ENCODE assay signal across 13 mouse cellular contexts in genomic region chr1:6152436-6152835, GRCm38 (mm10).
DNase-seq lines count a peak whose midpoint lies in the region; TF ChIP-seq lines count a peak whose summit lies in the region.
"Had no signal": no experiment of that assay in that cellular context is flagged by ENCODE, and none has a peak within 500 bp of the region (broad histone marks: within the 10 kb centered on the region; RNA-seq: fewer than 3 reads in every experiment).

No protein-coding gene starts in this region.

- H3K27ac ChIP-seq in left cerebral cortex, adult 2 months, result no peak overlapping the region
- no peak overlapping the region for H3K27ac ChIP-seq in ES-Bruce4 (ENCODE audit: insufficient read depth, low read length)
- H3K27ac ChIP-seq: embryonic facial prominence, embryonic 12.5 days; hindbrain, embryonic 13.5 days had no signal

- H3K9me3 ChIP-seq in ES-Bruce4 (replicated peaks; ENCODE audit: control insufficient read depth, insufficient read depth, low read length, poor library complexity, severe bottlenecking), result no peaks in the 10 kb centered on the region
- H3K9me3 ChIP-seq: embryonic facial prominence, embryonic 12.5 days; hindbrain, embryonic 13.5 days; megakaryocyte, embryonic 14.5 days had no signal

- H3K36me3 ChIP-seq in ES-Bruce4 (ENCODE audit: control insufficient read depth, insufficient read depth, low read length, poor library complexity, severe bottlenecking), result no peaks in the 10 kb centered on the region
- H3K36me3 ChIP-seq: embryonic facial prominence, embryonic 12.5 days; hindbrain, embryonic 13.5 days had no signal

- DNase-seq in embryo, embryonic 10 days (ENCODE audit: low spot score), result peak; percentile 34
- DNase-seq in embryo, embryonic 9.5 days (ENCODE audit: extremely low spot score), result no peak
- DNase-seq in left cerebral cortex, adult 2 months (ENCODE audit: extremely low spot score in 1 of 2, low spot score in 2 of 2), result peak; percentile 12 to 20
- DNase-seq in left cerebral cortex, postnatal 4 days, result no peak
- DNase-seq in left cerebral cortex, postnatal 25 days (ENCODE audit: low spot score in 2 of 2), result peak; percentile 6 to 13
- no peak for DNase-seq in spleen, adult 12 weeks (ENCODE audit: low spot score)
- no peak for DNase-seq in cerebellum, postnatal 36 days
- DNase-seq: adrenal gland, postnatal 14 days; gastrocnemius, postnatal 10 days had no signal

- H3K9ac ChIP-seq in ES-Bruce4 (ENCODE audit: low read depth, poor library complexity, severe bottlenecking), result no peak overlapping the region
- H3K9ac ChIP-seq: embryonic facial prominence, embryonic 12.5 days; hindbrain, embryonic 13.5 days had no signal

- no peak for TF ChIP-seq POLR2A in ES-Bruce4 (IDR thresholded peaks at IDR 0.05; ENCODE audit: insufficient read depth, low read length)

- no peak overlapping the region for H3K4me3 ChIP-seq in left cerebral cortex, adult 2 months
- H3K4me3 ChIP-seq in ES-Bruce4 (ENCODE audit: low read depth, low read length), result no peak overlapping the region
- H3K4me3 ChIP-seq: embryonic facial prominence, embryonic 12.5 days; hindbrain, embryonic 13.5 days; megakaryocyte, embryonic 14.5 days had no signal

- TF ChIP-seq CTCF in left cerebral cortex, adult 2 months (IDR thresholded peaks at IDR 0.05), result peak; percentile 60
- peak; percentile 44 for TF ChIP-seq CTCF in ES-Bruce4 (IDR thresholded peaks at IDR 0.05; ENCODE audit: low read depth, low read length)

- no peaks in the 10 kb centered on the region for H3K4me1 ChIP-seq in ES-Bruce4 (ENCODE audit: control insufficient read depth, insufficient read depth, low read length)
- H3K4me1 ChIP-seq: embryonic facial prominence, embryonic 12.5 days; hindbrain, embryonic 13.5 days; megakaryocyte, embryonic 14.5 days had no signal

- intact Hi-C loops in left cerebral cortex, adult 2 months (cut with DNase I), result loop anchor here (2.0 kb wide), 1 partner anchor 238 kb away; no protein-coding TSS in a partner anchor
- intact Hi-C loops in left cerebral cortex, postnatal 4 days (cut with DNase I), result no loop called here
- intact Hi-C loops in left cerebral cortex, postnatal 25 days (cut with DNase I), result loop anchor here (1.0 kb wide), 1 partner anchor 237 kb away; no protein-coding TSS in a partner anchor

- no peaks in the 10 kb centered on the region for H3K27me3 ChIP-seq in ES-Bruce4 (ENCODE audit: control insufficient read depth, insufficient read depth, low read length, poor library complexity, severe bottlenecking)
- H3K27me3 ChIP-seq: embryonic facial prominence, embryonic 12.5 days; hindbrain, embryonic 13.5 days; megakaryocyte, embryonic 14.5 days had no signal

- TF ChIP-seq EP300 in ES-Bruce4 (IDR thresholded peaks at IDR 0.05; ENCODE audit: insufficient read depth, low read depth, low read length), result no peak

Comparison
In these comparisons a context has a peak if more than half of its experiments do, and no peak if none do; other contexts are left out.
1. DNase-seq: peak in embryo, embryonic 10 days (single experiment), left cerebral cortex, adult 2 months (2 of 2) and left cerebral cortex, postnatal 25 days (2 of 2); none in embryo, embryonic 9.5 days (single experiment), left cerebral cortex, postnatal 4 days (single experiment), spleen, adult 12 weeks (single experiment) and cerebellum, postnatal 36 days (0 of 2).